Mouse (Mus musculus) kidney, embryonic 14.5 days (tissue): ENCODE data around the gene Piwil4. TPM values are rescaled to one million over a fixed set of nuclear protein-coding genes. Genes with fewer than 3 reads are reported as not detected.

ENCODE experiments used
- ATAC-seq: fragments of 200-750 bp; cut with Nextera tagmentation; 2 replicates; pipeline ENCODE4 v1.8.0; 2017; ENCODE audit warnings: moderate number of reproducible peaks, mild to moderate bottlenecking, moderate TSS enrichment, moderate library complexity; ENCODE audit not compliant: low FRiP score, low TSS enrichment
- H3K27ac ChIP-seq: fragments of 300-500 bp; sonication (generic); 2 replicates; pipeline ENCODE4 v1.5.1; 2014; ENCODE audit warnings: low read depth, mild to moderate bottlenecking, low read length, moderate library complexity, mixed read lengths
- H3K27me3 ChIP-seq: fragments of 300-500 bp; sonication (generic); 2 replicates; pipeline ENCODE4 v1.6.1; 2014; ENCODE audit warnings: mild to moderate bottlenecking, low read length; ENCODE audit not compliant: control insufficient read depth, insufficient read depth
- H3K36me3 ChIP-seq: fragments of 300-500 bp; sonication (generic); 2 replicates; pipeline ENCODE4 v1.6.1; 2014; ENCODE audit warnings: low read length, mixed read lengths; ENCODE audit not compliant: control insufficient read depth, insufficient read depth
- H3K4me1 ChIP-seq: fragments of 300-500 bp; sonication (generic); 2 replicates; pipeline ENCODE4 v1.6.1; 2014; ENCODE audit warnings: low read length, mixed read lengths; ENCODE audit not compliant: control insufficient read depth, insufficient read depth
- H3K4me2 ChIP-seq: fragments of 300-500 bp; sonication (generic); replicated peaks from 2 replicates; pipeline ENCODE4 v1.6.1; 2014; ENCODE audit warnings: low read depth, mild to moderate bottlenecking, low read length
- H3K4me3 ChIP-seq: fragments of 300-500 bp; sonication (generic); 2 replicates; pipeline ENCODE4 v1.5.1; 2014; ENCODE audit warnings: mild to moderate bottlenecking, low read length
- H3K9ac ChIP-seq: fragments of 300-500 bp; sonication (generic); 2 replicates; pipeline ENCODE4 v1.6.1; 2014; ENCODE audit warnings: low read depth, mild to moderate bottlenecking, low read length, moderate library complexity
- H3K9me3 ChIP-seq: fragments of 300-500 bp; sonication (generic); 2 replicates; pipeline ENCODE4 v1.6.1; 2016; ENCODE audit warnings: low read length; ENCODE audit not compliant: control insufficient read depth
- WGBS: fragments of 180-500 bp; shearing (Covaris S2); extraction: QIAGEN DNeasy Blood & Tissue Kit; methylation state at CpG from one replicate; pipeline ENCODE4 v1.1.7; 2014; 5-methylcytosine and 5-hydroxymethylcytosine counted together
- polyA plus RNA-seq: library from polyadenylated mRNA; unstranded; fragments of >200 nt; fragmentation: Nextera tagmentation; extraction: Ambion mirVana; gene quantifications from 2 replicates; pipeline ENCODE4 v1.2.1, GENCODE M21; 2014

The Piwil4 gene
- polyA plus RNA-seq, 1 experiment from 2014 or later = not detected

GRCm38 (mm10) chr9:14662876-14663275 is 77.7 kb downstream of the Piwil4 start:
- no peaks in the 10 kb centered on the region for H3K9me3 ChIP-seq
- WGBS = 83% methylated on average over 7 of the region's 7 CpGs
- no peak overlapping the region for H3K4me2 ChIP-seq
- ATAC-seq = no peak
- H3K4me3 ChIP-seq = no peak overlapping the region
- H3K9ac ChIP-seq = no peak overlapping the region
- no peaks in the 10 kb centered on the region for H3K27me3 ChIP-seq
- no peaks in the 10 kb centered on the region for H3K4me1 ChIP-seq
- H3K27ac ChIP-seq = no peak overlapping the region
- H3K36me3 ChIP-seq = no peaks in the 10 kb centered on the region

- H3K27ac ChIP-seq = no peak overlapping the region
- no peaks in the 10 kb centered on the region for H3K27me3 ChIP-seq
- 85% methylated on average over 9 of the region's 9 CpGs for WGBS
- H3K4me3 ChIP-seq = no peak overlapping the region
- no peaks in the 10 kb centered on the region for H3K4me1 ChIP-seq
- no peaks in the 10 kb centered on the region for H3K36me3 ChIP-seq
- no peak for ATAC-seq
- no peak overlapping the region for H3K9ac ChIP-seq
- H3K4me2 ChIP-seq = no peak overlapping the region
- no peaks in the 10 kb centered on the region for H3K9me3 ChIP-seq
Observed at GRCm38 (mm10) chr9:14662138-14662537, 78.4 kb downstream of the Piwil4 start.

GRCm38 (mm10) chr9:14657926-14658325 is 82.6 kb downstream of the Piwil4 start:
- H3K4me3 ChIP-seq = no peak overlapping the region
- H3K4me1 ChIP-seq = no peaks in the 10 kb centered on the region
- no peak overlapping the region for H3K4me2 ChIP-seq
- ATAC-seq = no peak
- 32% methylated on average over 2 of the region's 2 CpGs for WGBS
- no peaks in the 10 kb centered on the region for H3K9me3 ChIP-seq
- no peaks in the 10 kb centered on the region for H3K27me3 ChIP-seq
- no peak overlapping the region for H3K9ac ChIP-seq
- H3K27ac ChIP-seq = no peak overlapping the region
- no peaks in the 10 kb centered on the region for H3K36me3 ChIP-seq

- Histone ChIP-seq H3K36me3 (no peaks in the 10 kb centered on the region), H3K27ac (no peak overlapping the region), H3K4me1 (no peaks in the 10 kb centered on the region), H3K4me3 (no peak overlapping the region), H3K4me2 (no peak overlapping the region), H3K9me3 (no peaks in the 10 kb centered on the region), H3K27me3 (no peaks in the 10 kb centered on the region), H3K9ac (no peak overlapping the region)
- no peak for ATAC-seq
- WGBS = 88% methylated on average over 2 of the region's 2 CpGs
Observed at GRCm38 (mm10) chr9:14654010-14654409, 86.5 kb downstream of the Piwil4 start.

- no peak overlapping the region for H3K4me3 ChIP-seq
- H3K4me2 ChIP-seq = no peak overlapping the region
- no peak for ATAC-seq
- H3K27ac ChIP-seq = no peak overlapping the region
- H3K36me3 ChIP-seq = no peaks in the 10 kb centered on the region
- H3K27me3 ChIP-seq = no peaks in the 10 kb centered on the region
- no peak overlapping the region for H3K9ac ChIP-seq
- H3K9me3 ChIP-seq = no peaks in the 10 kb centered on the region
- WGBS = 70% methylated on average over 1 of the region's 1 CpGs
- no peaks in the 10 kb centered on the region for H3K4me1 ChIP-seq
Observed at GRCm38 (mm10) chr9:14652761-14653160, 87.8 kb downstream of the Piwil4 start.

GRCm38 (mm10) chr9:14647849-14648248 is 92.7 kb downstream of the Piwil4 start:
- Histone ChIP-seq H3K27me3 (no peaks in the 10 kb centered on the region), H3K9ac (no peak overlapping the region)

GRCm38 (mm10) chr9:14646641-14647040 is 93.9 kb downstream of the Piwil4 start:
- 93% methylated on average over 1 of the region's 1 CpGs for WGBS
- Histone ChIP-seq H3K4me1 (peaks cover 16% of the 10 kb centered on the region), H3K4me3 (no peak overlapping the region), H3K4me2 (no peak overlapping the region), H3K9ac (no peak overlapping the region), H3K27ac (no peak overlapping the region), H3K9me3 (no peaks in the 10 kb centered on the region), H3K36me3 (no peaks in the 10 kb centered on the region), H3K27me3 (no peaks in the 10 kb centered on the region)
- no peak for ATAC-seq

More at GRCm38 (mm10) chr9:14647849-14648248, 92.7 kb downstream of the Piwil4 start:
- Histone ChIP-seq H3K4me3 (no peak overlapping the region), H3K36me3 (no peaks in the 10 kb centered on the region), H3K4me2 (no peak overlapping the region), H3K4me1 (0 out of 2 replicates have a peak, but pooled peaks cover 5% of the 10 kb centered on the region), H3K9me3 (no peaks in the 10 kb centered on the region), H3K27ac (no peak overlapping the region)
- 83% methylated on average over 8 of the region's 8 CpGs for WGBS
- no peak for ATAC-seq

Other genes starting within 250 kb of the Piwil4 start
- gene Kdm4d, start 240.3 kb downstream of the Piwil4 start, polyA plus RNA-seq = 0.31 TPM in 2 replicates
- 172 and 219 TPM in 2 replicates for gene Cwc15, start 240.1 kb downstream of the Piwil4 start, polyA plus RNA-seq
- gene Amotl1, start 95.7 kb downstream of the Piwil4 start, polyA plus RNA-seq = 19.1 and 32.9 TPM in 2 replicates
- gene Fut4, start 11.7 kb upstream of the Piwil4 start, polyA plus RNA-seq = 1.5 and 3.5 TPM in 2 replicates
- gene 1700012B09Rik, start 30.3 kb upstream of the Piwil4 start, polyA plus RNA-seq = not detected in 2 replicates
- gene Mre11a, start 43.9 kb upstream of the Piwil4 start, polyA plus RNA-seq = 25.8 and 36.9 TPM in 2 replicates
- gene Ankrd49, start 44.1 kb upstream of the Piwil4 start, polyA plus RNA-seq = 44.5 and 46.8 TPM in 2 replicates
- gene Gpr83, start 119.5 kb upstream of the Piwil4 start, polyA plus RNA-seq = 0.37 and 0.46 TPM in 2 replicates
- 0.16 and 0.53 TPM in 2 replicates for gene Izumo1r, start 163.2 kb upstream of the Piwil4 start, polyA plus RNA-seq